Mouse (Mus musculus) common myeloid progenitor, adult 5-6 weeks (primary cell): ENCODE measurements around the gene Olfr670. TPM values are rescaled to one million over a fixed set of nuclear protein-coding genes. Genes with fewer than 3 reads are reported as not detected.
"Not testable (repeated sequence)": the region's sequence is repeated elsewhere in the genome, so short reads cannot be mapped to it uniquely, and the experiment has no call there.

Experiments
- ATAC-seq: replicated peaks from 2 replicates; pipeline ENCODE4 v1.8.0; 2016; ENCODE audit warnings: low read depth, mild to moderate bottlenecking, moderate TSS enrichment, inconsistent platforms; ENCODE audit not compliant: poor library complexity, severe bottlenecking
- total RNA-seq: library from RNA; stranded (forward); fragments of 200-1000, 187-1606 nt; gene quantifications from 2 replicates; pipeline ENCODE4 v1.2.3, GENCODE M21; 2017

Olfr670 gene
- total RNA-seq, result not detected in 2 replicates

DNA sequence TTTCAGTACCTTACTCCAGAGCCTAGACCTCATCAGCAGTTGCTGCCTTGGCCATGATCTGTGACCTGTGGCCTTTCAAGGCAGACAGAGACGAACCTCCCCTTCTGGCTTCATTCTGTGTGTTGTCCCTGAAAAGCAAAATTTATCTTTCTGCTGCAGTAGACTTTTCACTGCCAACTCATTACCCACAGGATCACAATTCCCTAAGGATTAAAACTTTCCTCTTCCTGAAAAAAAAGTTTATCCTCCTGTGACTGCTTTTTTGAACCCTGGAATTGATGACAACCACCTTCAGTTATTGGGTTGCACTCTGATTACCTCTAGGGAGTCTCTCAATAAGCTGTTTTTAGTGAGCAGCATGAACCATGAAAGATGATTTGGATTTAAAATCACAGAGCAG, at the start of gene Olfr670:
Olfr670 (minus strand) TSS at position 101 of the 400 bp plus-strand sequence.
- ATAC-seq, result no peak

DNA sequence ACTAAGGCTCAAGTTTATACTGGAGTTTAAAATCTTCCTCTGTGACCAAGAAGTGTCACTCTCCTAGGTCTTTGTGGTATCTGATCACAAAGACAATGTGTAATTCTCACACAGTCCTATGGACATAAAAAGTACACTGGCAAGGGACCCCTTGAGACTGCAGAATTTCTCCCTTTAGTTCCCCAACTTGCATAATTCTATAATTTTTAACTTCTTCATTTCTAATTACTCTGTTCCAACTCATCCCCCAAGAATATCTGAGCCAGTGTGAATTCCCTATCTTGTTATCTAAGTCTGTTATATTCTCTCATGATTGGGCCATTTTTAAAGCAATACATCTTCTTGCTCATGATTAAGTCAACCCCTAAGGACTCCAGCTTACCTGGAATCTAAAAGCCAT, 39.5 kb upstream of the Olfr670 start, which contains the start of gene Olfr672:
Olfr672 (minus strand) TSS at position 101 of the 400 bp plus-strand sequence.
- ATAC-seq, result no peak

DNA sequence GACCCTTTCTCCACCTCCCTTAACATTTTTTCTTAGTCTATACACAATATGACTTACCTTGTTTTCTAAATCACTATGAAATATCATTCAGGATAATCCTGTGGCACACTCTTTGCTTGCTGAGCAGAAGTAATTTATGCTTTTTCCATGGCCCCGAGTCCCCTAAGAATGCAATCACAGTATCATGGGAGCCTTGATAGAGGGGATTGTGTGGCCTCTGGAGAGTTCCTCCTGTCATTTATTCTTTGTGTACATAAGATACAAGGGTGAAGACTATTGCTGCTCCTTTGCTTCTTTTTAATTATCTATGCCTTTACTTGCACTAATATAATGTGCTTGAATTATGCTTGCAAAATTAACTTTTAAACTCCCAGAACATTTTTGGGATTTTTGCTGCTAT, 16.6 kb upstream of the Olfr670 start, which contains the start of gene Olfr671:
Olfr671 (minus strand) TSS at position 101 of the 400 bp plus-strand sequence.
- ATAC-seq, result no peak

DNA sequence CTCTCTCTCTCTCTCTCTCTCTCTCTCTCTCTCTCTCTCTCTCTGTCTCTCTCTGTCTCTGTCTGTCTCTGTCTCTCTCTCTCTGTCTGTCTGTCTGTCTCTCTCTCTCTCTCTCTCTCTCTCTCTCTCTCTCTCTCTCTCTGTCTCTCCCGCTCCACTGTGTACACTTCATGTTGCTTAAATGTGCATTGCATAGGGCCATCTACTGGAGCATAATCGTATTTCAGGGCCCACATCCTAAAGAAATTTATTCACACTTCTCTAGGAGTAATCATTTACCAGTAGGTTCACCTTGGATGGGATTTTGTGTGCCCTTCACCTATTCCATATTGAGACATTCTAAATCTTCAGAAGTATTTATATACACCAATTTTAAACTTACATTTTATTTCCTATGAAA, 10.1 kb upstream of the Olfr670 start:
- ATAC-seq, result not testable (repeated sequence)

DNA sequence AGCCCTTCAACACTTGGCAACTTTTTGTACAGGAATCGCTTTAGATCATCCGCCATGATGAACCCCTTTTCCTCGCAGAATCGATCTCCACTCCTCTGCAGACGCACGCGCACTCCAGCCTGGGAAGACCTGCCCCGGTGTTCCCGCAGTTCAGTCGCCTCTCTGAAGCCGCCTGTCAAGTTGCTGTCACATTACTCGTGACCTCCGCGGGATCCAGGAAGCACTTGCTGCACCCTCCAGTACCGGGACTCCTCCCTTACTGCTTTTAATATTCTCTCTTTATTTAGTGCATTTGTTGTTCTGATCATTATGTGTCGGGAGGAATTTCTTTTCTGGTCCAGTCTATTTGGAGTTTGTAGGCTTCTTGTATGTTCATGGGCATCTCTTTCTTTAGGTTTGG, 12.2 kb downstream of the Olfr670 start:
- ATAC-seq, result peak; percentile 77

DNA sequence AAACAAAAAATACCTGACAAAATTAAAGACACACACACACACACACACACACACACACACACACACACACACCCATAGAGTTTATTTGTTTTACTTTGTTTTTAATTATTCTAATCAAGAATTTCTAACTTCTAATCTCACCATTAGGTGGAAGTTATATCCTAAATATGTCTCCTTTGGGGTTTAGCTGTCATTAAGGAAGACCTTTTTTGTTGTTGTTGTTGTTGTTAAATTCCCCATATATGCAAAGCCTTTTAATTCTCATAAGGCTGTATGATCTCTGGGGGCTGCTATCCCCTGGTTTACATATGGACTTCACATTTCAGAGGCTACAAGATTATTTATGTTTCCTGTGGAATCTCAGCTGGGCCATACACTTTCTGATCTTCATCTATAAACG, 28.5 kb downstream of the Olfr670 start, which contains the start of gene Olfr669:
Olfr669 (plus strand) TSS at position 301 of the 400 bp plus-strand sequence.
- no peak for ATAC-seq

DNA sequence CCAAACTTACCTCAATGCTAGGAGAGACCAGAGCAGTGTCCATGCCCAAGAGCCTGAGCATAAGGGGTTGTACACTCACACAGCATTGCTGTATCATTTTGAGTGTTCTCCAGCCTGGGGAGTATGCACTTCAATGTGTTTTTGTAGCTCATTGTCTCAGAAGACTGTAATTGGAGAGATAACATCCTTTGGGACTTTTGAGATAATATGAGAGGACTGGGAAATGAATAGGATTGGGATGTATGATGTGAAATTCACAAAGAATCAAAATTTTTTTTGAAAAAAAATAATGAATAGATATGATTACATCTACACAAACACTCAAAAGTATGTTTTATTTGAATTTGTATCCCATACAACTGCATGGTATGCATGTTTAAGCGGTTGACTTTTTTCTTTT, 34.5 kb downstream of the Olfr670 start, which contains the start of gene Olfr668:
Olfr668 (minus strand) TSS at position 101 of the 400 bp plus-strand sequence.
- ATAC-seq, result no peak

DNA sequence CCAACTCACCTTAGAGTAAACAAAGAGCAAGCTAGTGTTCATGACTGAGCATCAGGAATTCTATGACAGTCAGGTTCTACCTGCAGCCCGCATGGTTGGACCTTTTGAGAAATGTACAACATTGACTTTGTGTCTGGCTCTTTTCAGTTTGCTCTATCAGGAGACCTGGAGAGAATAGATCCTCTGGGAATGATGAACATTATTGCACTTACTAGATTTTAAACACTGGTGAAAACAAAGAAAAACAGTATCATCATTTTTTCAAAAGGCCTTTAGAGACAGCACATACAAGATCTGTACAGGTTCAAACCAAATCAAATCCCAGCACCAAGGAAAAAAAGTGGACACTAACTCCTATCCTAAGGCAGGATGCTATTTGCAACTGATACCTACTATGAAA, 41.0 kb downstream of the Olfr670 start, which contains the start of gene Olfr667:
Olfr667 (minus strand) TSS at position 101 of the 400 bp plus-strand sequence.
- ATAC-seq, result no peak

Other genes starting within 250 kb of the Olfr670 start
- not detected in 2 replicates for gene Usp17le, start 185.2 kb downstream of the Olfr670 start, total RNA-seq
- gene Usp17lb, start 120.0 kb downstream of the Olfr670 start, total RNA-seq, result not detected in 2 replicates
- gene Usp17la, start 105.6 kb downstream of the Olfr670 start, total RNA-seq, result not detected in 2 replicates
- not detected in 2 replicates for gene Olfr665, start 84.6 kb downstream of the Olfr670 start, total RNA-seq
- not detected in 2 replicates for gene Olfr666, start 66.7 kb downstream of the Olfr670 start, total RNA-seq
- gene Olfr667, start 41.1 kb downstream of the Olfr670 start, total RNA-seq, result not detected in 2 replicates
- not detected in 2 replicates for gene Olfr668, start 34.6 kb downstream of the Olfr670 start, total RNA-seq
- not detected in 2 replicates for gene Olfr669, start 28.4 kb downstream of the Olfr670 start, total RNA-seq
- not detected in 2 replicates for gene Olfr671, start 16.5 kb upstream of the Olfr670 start, total RNA-seq
- gene Olfr672, start 39.4 kb upstream of the Olfr670 start, total RNA-seq, result not detected in 2 replicates
- not detected in 2 replicates for gene Olfr675, start 65.8 kb upstream of the Olfr670 start, total RNA-seq
- not detected in 2 replicates for gene Olfr676, start 70.1 kb upstream of the Olfr670 start, total RNA-seq
- gene Olfr677, start 88.8 kb upstream of the Olfr670 start, total RNA-seq, result not detected in 2 replicates
- gene Olfr678, start 101.9 kb upstream of the Olfr670 start, total RNA-seq, result not detected in 2 replicates
- not detected in 2 replicates for gene Olfr679, start 118.6 kb upstream of the Olfr670 start, total RNA-seq
- not detected in 2 replicates for gene Olfr680-ps1, start 130.2 kb upstream of the Olfr670 start, total RNA-seq
- not detected in 2 replicates for gene Olfr681, start 154.2 kb upstream of the Olfr670 start, total RNA-seq
- not detected in 2 replicates for gene Olfr683, start 184.4 kb upstream of the Olfr670 start, total RNA-seq
- gene Olfr684, start 201.0 kb upstream of the Olfr670 start, total RNA-seq, result not detected in 2 replicates
- not detected in 2 replicates for gene Olfr685, start 223.4 kb upstream of the Olfr670 start, total RNA-seq
- not detected in 2 replicates for gene Olfr686, start 244.9 kb upstream of the Olfr670 start, total RNA-seq